Comparison of ENCODE assay signal across 16 mouse cellular contexts in the genomic region with DNA sequence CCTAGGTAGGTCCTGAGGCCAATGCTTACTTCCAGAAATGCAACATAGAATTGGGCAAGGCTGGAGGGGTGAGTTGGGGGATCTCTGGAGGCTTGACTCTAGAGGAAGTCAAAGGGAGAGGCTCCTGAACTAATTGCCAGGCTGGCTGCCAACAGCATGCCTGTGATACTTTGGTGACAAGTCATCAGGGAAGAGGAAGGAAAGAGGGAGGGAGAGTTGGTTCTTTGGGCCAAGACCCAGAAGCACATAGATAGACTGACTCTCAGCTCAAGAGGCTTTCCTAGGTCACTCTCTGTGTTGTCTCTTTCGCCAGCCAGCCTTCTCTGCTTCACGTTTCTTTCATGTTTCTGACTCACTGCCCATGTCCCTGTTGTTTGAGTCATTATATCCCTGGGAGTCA. TPM values are rescaled to one million over a fixed set of nuclear protein-coding genes. Genes with fewer than 3 reads are reported as not detected.
DNase-seq lines count a peak whose midpoint lies in the region; ATAC-seq and TF ChIP-seq lines count a peak whose summit lies in the region.
"Had no signal": no experiment of that assay in that cellular context is flagged by ENCODE, and none has a peak within 500 bp of the region (broad histone marks: within the 10 kb centered on the region; RNA-seq: fewer than 3 reads in every experiment).

No protein-coding gene starts in this region.

- intact Hi-C loops in heart, adult 2 months (cut with DNase I) = loop anchor here (1.0 kb wide), 1 partner anchor 14 kb away; no protein-coding TSS in a partner anchor
- intact Hi-C loops in heart, postnatal 25 days (cut with DNase I) = loop anchor here (2.0 kb wide), 1 partner anchor 19 kb away; a partner anchor contains a TSS

- no peak for TF ChIP-seq CTCF in heart, adult 2 months (IDR thresholded peaks at IDR 0.05)

- H3K27me3 ChIP-seq in heart, adult 2 months (ENCODE audit: control insufficient read depth, insufficient read depth, low read length) = no peaks in the 10 kb centered on the region
- H3K27me3 ChIP-seq in heart, embryonic 12.5 days (replicated peaks) = peaks cover 4% of the 10 kb centered on the region; the same call in 1 of the 2 replicates
- no peaks in the 10 kb centered on the region for H3K27me3 ChIP-seq in hindbrain, embryonic 11.5 days (ENCODE audit: control insufficient read depth, insufficient read depth, low read length)

- no peak for ATAC-seq in heart, embryonic 12.5 days (ENCODE audit: insufficient number of reproducible peaks, low FRiP score)
- no peak for ATAC-seq in erythroblast, adult 5-6 weeks (replicated peaks; ENCODE audit: low FRiP score, poor library complexity, severe bottlenecking)
- ATAC-seq in hindbrain, embryonic 11.5 days (ENCODE audit: low FRiP score) = no peak
- ATAC-seq: forebrain, embryonic 14.5 days; midbrain, embryonic 16.5 days had no signal

- peak; percentile 56 to 77 for DNase-seq in heart, adult 2 months
- DNase-seq in adrenal gland, adult 8-10 months = peak; percentile 65
- peak; percentile 41 for DNase-seq in heart, postnatal 25 days (ENCODE audit: low spot score)
- peak; percentile 67 for DNase-seq in lung, postnatal 10 days
- DNase-seq in hindbrain, embryonic 11.5 days (ENCODE audit: low spot score) = no peak
- no peak for DNase-seq in right cerebral cortex, postnatal 4 days
- DNase-seq: cerebellum, adult 9-11 months; layer of hippocampus, adult 9-11 months; left cerebral cortex, postnatal 4 days had no signal

- no peak overlapping the region for H3K9ac ChIP-seq in heart, adult 2 months (ENCODE audit: low read depth, low read length)
- no peak overlapping the region for H3K9ac ChIP-seq in heart, embryonic 12.5 days
- no peak overlapping the region for H3K9ac ChIP-seq in hindbrain, embryonic 11.5 days (ENCODE audit: low read depth, low read length)
- H3K9ac ChIP-seq: liver, embryonic 15.5 days; neural tube, embryonic 15.5 days had no signal

- H3K79me2 ChIP-seq in heart, adult 2 months (replicated peaks; ENCODE audit: control insufficient read depth, insufficient read depth, low read length) = no peaks in the 10 kb centered on the region

- TF ChIP-seq POLR2A in heart, adult 2 months (IDR thresholded peaks at IDR 0.05; ENCODE audit: insufficient read depth, low read depth, low read length) = no peak

- WGBS in heart, adult 2 months = 8% methylated on average over 2 of the region's 2 CpGs
- WGBS in heart, embryonic 12.5 days = 47% methylated on average over 2 of the region's 2 CpGs
- WGBS in hindbrain, embryonic 11.5 days = 72% methylated on average over 2 of the region's 2 CpGs

- H3K4me2 ChIP-seq in heart, embryonic 12.5 days = no peak overlapping the region
- H3K4me2 ChIP-seq in hindbrain, embryonic 11.5 days (replicated peaks; ENCODE audit: low read depth, low read length) = no peak overlapping the region
- H3K4me2 ChIP-seq: liver, embryonic 15.5 days; neural tube, embryonic 15.5 days had no signal

- no peaks in the 10 kb centered on the region for H3K9me3 ChIP-seq in heart, embryonic 12.5 days (replicated peaks)
- H3K9me3 ChIP-seq in hindbrain, embryonic 11.5 days (ENCODE audit: control insufficient read depth, low read length) = no peaks in the 10 kb centered on the region
- H3K9me3 ChIP-seq: liver, embryonic 15.5 days; neural tube, embryonic 15.5 days had no signal

- no peak overlapping the region for H3K4me3 ChIP-seq in heart, adult 2 months
- H3K4me3 ChIP-seq in heart, embryonic 12.5 days = no peak overlapping the region
- no peak overlapping the region for H3K4me3 ChIP-seq in hindbrain, embryonic 11.5 days (ENCODE audit: low read depth, low read length)
- H3K4me3 ChIP-seq: liver, embryonic 15.5 days; neural tube, embryonic 15.5 days had no signal

- TF ChIP-seq EP300 in heart, adult 2 months (IDR thresholded peaks at IDR 0.05; ENCODE audit: insufficient read depth, low read depth, low read length) = no peak

- peak overlapping the region; percentile 32 for H3K27ac ChIP-seq in heart, adult 2 months
- H3K27ac ChIP-seq in heart, embryonic 12.5 days (ENCODE audit: poor library complexity, severe bottlenecking) = no peak overlapping the region
- H3K27ac ChIP-seq in hindbrain, embryonic 11.5 days (ENCODE audit: low read depth, low read length) = no peak overlapping the region
- H3K27ac ChIP-seq: liver, embryonic 15.5 days; neural tube, embryonic 15.5 days had no signal

- peaks cover 15% of the 10 kb centered on the region for H3K4me1 ChIP-seq in heart, adult 2 months (ENCODE audit: control insufficient read depth, insufficient read depth, low read length)
- H3K4me1 ChIP-seq in heart, embryonic 12.5 days (replicated peaks) = peaks cover 7% of the 10 kb centered on the region; the same call in 1 of the 2 replicates
- no peaks in the 10 kb centered on the region for H3K4me1 ChIP-seq in hindbrain, embryonic 11.5 days (replicated peaks; ENCODE audit: control insufficient read depth, insufficient read depth, low read length)
- H3K4me1 ChIP-seq: liver, embryonic 15.5 days; neural tube, embryonic 15.5 days had no signal

- H3K36me3 ChIP-seq in heart, adult 2 months (ENCODE audit: control insufficient read depth, insufficient read depth, low read length) = no peaks in the 10 kb centered on the region; the same call in 1 of the 2 replicates
- no peaks in the 10 kb centered on the region for H3K36me3 ChIP-seq in heart, embryonic 12.5 days
- no peaks in the 10 kb centered on the region for H3K36me3 ChIP-seq in hindbrain, embryonic 11.5 days (ENCODE audit: control insufficient read depth, insufficient read depth, low read length)
- H3K36me3 ChIP-seq: liver, embryonic 15.5 days; neural tube, embryonic 15.5 days had no signal

RNA-seq across cellular contexts. Expression of a gene that starts 10.9 kb away (rescaled TPM):
- under 1 TPM; 0.77 to 0.81 TPM for total RNA-seq in heart, adult 2 months (2021)
- 0.64 and 1.00 TPM in 2 replicates for polyA plus RNA-seq in heart, adult 2 months (2012; rRNA removed)
- polyA plus RNA-seq in heart, embryonic 12.5 days (2016; fragmentation: Nextera tagmentation; extraction: Ambion mirVana) = not detected in 2 replicates
- under 1 TPM in 3 of 4 experiments, not detected in 1; 0.15 to 0.51 (median 0.17) TPM for total RNA-seq in adrenal gland, adult 8-10 months (2022)
- total RNA-seq in heart, postnatal 25 days (2021) = 1 to 10 TPM in 1 of 2 experiments, under 1 TPM in 1; 0.36 to 1.1 TPM
- total RNA-seq in erythroblast, adult 5-6 weeks (2015; ENCODE audit: low replicate concordance) = not detected in 2 replicates
- not detected in 2 replicates for total RNA-seq in erythroblast, adult 5-6 weeks (2017; ENCODE audit: low replicate concordance)
- 0.34 and 1.4 TPM in 2 replicates for polyA plus RNA-seq in hindbrain, embryonic 11.5 days (2014; fragmentation: Nextera tagmentation; extraction: Ambion mirVana)

RNA-seq across cellular contexts. Expression of a gene that starts 19.7 kb away (rescaled TPM):
- total RNA-seq in heart, adult 2 months (2021) = 100 to 1,000 TPM in 1 of 2 experiments, 10 to 100 TPM in 1; 92.4 to 108 TPM
- 56.8 and 70.8 TPM in 2 replicates for polyA plus RNA-seq in heart, adult 2 months (2012; rRNA removed)
- 83.2 and 83.8 TPM in 2 replicates for polyA plus RNA-seq in heart, embryonic 12.5 days (2016; fragmentation: Nextera tagmentation; extraction: Ambion mirVana)
- 100 to 1,000 TPM in 1 of 4 experiments, 10 to 100 TPM in 3; 74.5 to 104 (median 81.9) TPM for total RNA-seq in adrenal gland, adult 8-10 months (2022)
- 10 to 100 TPM; 87.4 to 92.9 TPM for total RNA-seq in heart, postnatal 25 days (2021)
- total RNA-seq in erythroblast, adult 5-6 weeks (2015; ENCODE audit: low replicate concordance) = 21.9 and 35.5 TPM in 2 replicates
- 8.8 and 14.4 TPM in 2 replicates for total RNA-seq in erythroblast, adult 5-6 weeks (2017; ENCODE audit: low replicate concordance)
- polyA plus RNA-seq in hindbrain, embryonic 11.5 days (2014; fragmentation: Nextera tagmentation; extraction: Ambion mirVana) = 161 and 165 TPM in 2 replicates

RNA-seq across cellular contexts. Expression of a gene that starts 26.6 kb away (rescaled TPM):
- total RNA-seq in heart, adult 2 months (2021) = 10 to 100 TPM; 25.9 to 29.0 TPM
- polyA plus RNA-seq in heart, adult 2 months (2012; rRNA removed) = 19.8 and 26.2 TPM in 2 replicates
- 37.5 and 40.3 TPM in 2 replicates for polyA plus RNA-seq in heart, embryonic 12.5 days (2016; fragmentation: Nextera tagmentation; extraction: Ambion mirVana)
- total RNA-seq in adrenal gland, adult 8-10 months (2022) = 10 to 100 TPM; 39.0 to 48.4 (median 43.6) TPM
- total RNA-seq in heart, postnatal 25 days (2021) = 10 to 100 TPM; 25.9 to 27.4 TPM
- 18.8 and 23.2 TPM in 2 replicates for total RNA-seq in erythroblast, adult 5-6 weeks (2015; ENCODE audit: low replicate concordance)
- 5.7 and 11.0 TPM in 2 replicates for total RNA-seq in erythroblast, adult 5-6 weeks (2017; ENCODE audit: low replicate concordance)
- polyA plus RNA-seq in hindbrain, embryonic 11.5 days (2014; fragmentation: Nextera tagmentation; extraction: Ambion mirVana) = 82.8 and 86.9 TPM in 2 replicates

RNA-seq across cellular contexts. Expression of a gene that starts 26.6 kb away (rescaled TPM):
- total RNA-seq in heart, adult 2 months (2021) = 10 to 100 TPM; 14.1 to 18.2 TPM
- polyA plus RNA-seq in heart, adult 2 months (2012; rRNA removed) = 4.0 and 8.8 TPM in 2 replicates
- polyA plus RNA-seq in heart, embryonic 12.5 days (2016; fragmentation: Nextera tagmentation; extraction: Ambion mirVana) = 6.4 and 6.7 TPM in 2 replicates
- total RNA-seq in adrenal gland, adult 8-10 months (2022) = 10 to 100 TPM; 10.8 to 13.1 (median 11.9) TPM
- total RNA-seq in heart, postnatal 25 days (2021) = 10 to 100 TPM; 11.2 to 14.7 TPM
- 3.8 TPM in 1 of 2 replicates, not detected in the other for total RNA-seq in erythroblast, adult 5-6 weeks (2015; ENCODE audit: low replicate concordance)
- 0.51 and 7.0 TPM in 2 replicates for total RNA-seq in erythroblast, adult 5-6 weeks (2017; ENCODE audit: low replicate concordance)
- 9.6 and 9.8 TPM in 2 replicates for polyA plus RNA-seq in hindbrain, embryonic 11.5 days (2014; fragmentation: Nextera tagmentation; extraction: Ambion mirVana)

RNA-seq across cellular contexts. Expression of a gene that starts 33.9 kb away (rescaled TPM):
- not detected for total RNA-seq in heart, adult 2 months (2021)
- not detected in 2 replicates for polyA plus RNA-seq in heart, adult 2 months (2012; rRNA removed)
- polyA plus RNA-seq in heart, embryonic 12.5 days (2016; fragmentation: Nextera tagmentation; extraction: Ambion mirVana) = not detected in 2 replicates
- not detected for total RNA-seq in adrenal gland, adult 8-10 months (2022)
- not detected for total RNA-seq in heart, postnatal 25 days (2021)
- not detected in 2 replicates for total RNA-seq in erythroblast, adult 5-6 weeks (2015; ENCODE audit: low replicate concordance)
- not detected in 2 replicates for total RNA-seq in erythroblast, adult 5-6 weeks (2017; ENCODE audit: low replicate concordance)
- not detected in 2 replicates for polyA plus RNA-seq in hindbrain, embryonic 11.5 days (2014; fragmentation: Nextera tagmentation; extraction: Ambion mirVana)
- total RNA-seq: left cerebral cortex, postnatal 4 days had no signal
- polyA plus RNA-seq: embryonic facial prominence, embryonic 11.5 days; forebrain, embryonic 14.5 days; liver, embryonic 15.5 days; midbrain, embryonic 16.5 days; neural tube, embryonic 15.5 days had no signal

Comparison
In these comparisons a context has a peak if more than half of its experiments do, and no peak if none do; other contexts are left out.
1. DNase-seq: peak in heart, adult 2 months (2 of 2), adrenal gland, adult 8-10 months (single experiment), heart, postnatal 25 days (single experiment) and lung, postnatal 10 days (single experiment); none in hindbrain, embryonic 11.5 days (single experiment) and right cerebral cortex, postnatal 4 days (single experiment).